Mouse (Mus musculus) erythroblast, embryonic 14.5 days (primary cell): ENCODE results near the gene Dnm1.

Source experiments
- GATA1 ChIP-seq: IDR thresholded peaks from 2 replicates; pipeline ENCODE4 v1.6.1; 2012; ENCODE audit warnings: low read length, inconsistent platforms, mixed read lengths
- TAL1 ChIP-seq: IDR thresholded peaks from 3 replicates; pipeline ENCODE4 v1.6.1; 2012; ENCODE audit warnings: low read length, inconsistent platforms, mixed read lengths

GRCm38 (mm10) chr2:32356216-32356615, 3.1 kb upstream of the Dnm1 start:
- TF ChIP-seq TAL1, result no peak
- no peak for TF ChIP-seq GATA1
